Mouse (Mus musculus) kidney, adult 2 months (tissue): ENCODE measurements around the gene Dohh.

Experiments
- CTCF ChIP-seq: fragments of 200-500 bp; conservative IDR thresholded peaks from 2 replicates; pipeline ENCODE4 v1.5.1; 2011; ENCODE audit warnings: low read depth, mild to moderate bottlenecking, control low read depth, low read length, moderate library complexity, mixed read lengths; ENCODE audit not compliant: insufficient read depth, insufficient read length
- POLR2A ChIP-seq: fragments of 200-500 bp; IDR thresholded peaks from one replicate; pipeline ENCODE4 v1.6.1; 2011; ENCODE audit warnings: low read depth, low read length, control low read depth

DNA sequence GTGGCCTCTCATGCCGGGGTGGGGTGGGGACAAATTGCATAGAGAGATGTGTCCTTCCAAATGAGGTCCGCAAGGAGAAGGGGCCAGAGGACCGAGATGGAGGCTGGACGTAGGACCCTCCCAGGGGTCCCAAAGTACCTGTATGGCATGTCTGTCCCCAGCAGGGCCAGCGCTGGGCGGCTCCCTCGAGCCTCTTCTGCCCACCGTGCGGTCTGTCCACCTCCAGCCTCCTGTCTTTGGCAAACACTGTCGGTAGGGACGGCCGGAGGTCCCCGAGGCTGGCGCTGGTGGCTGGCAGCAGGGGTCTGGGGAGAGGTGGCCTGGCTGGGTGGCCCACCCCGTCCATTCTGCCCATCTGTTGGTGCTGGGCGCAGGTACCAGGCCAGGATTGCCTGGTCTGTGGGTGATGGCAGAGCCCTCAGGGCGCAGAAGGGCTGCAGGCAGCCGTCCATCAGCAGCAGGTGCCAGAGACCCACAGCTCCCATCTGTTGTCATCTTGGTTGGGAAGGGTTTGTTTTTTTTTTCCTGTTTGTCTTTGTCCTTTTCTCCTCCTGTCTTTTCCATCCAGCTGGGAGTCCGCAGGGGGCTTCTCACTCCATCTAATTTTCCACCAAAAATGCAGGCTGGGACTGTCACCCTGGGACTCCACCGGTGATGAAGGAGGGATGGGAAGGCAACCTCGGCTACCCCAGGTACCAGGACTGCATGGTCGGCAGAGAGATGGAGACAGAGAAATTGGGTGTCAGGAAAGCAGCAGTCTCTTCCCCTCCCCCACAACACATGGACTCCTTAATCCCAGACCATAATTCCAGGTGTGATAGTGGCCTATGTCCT lies 16.4 kb downstream of the Dohh start:
- TF ChIP-seq POLR2A, result no peak
- TF ChIP-seq CTCF, result no peak
